In the genomic region with DNA sequence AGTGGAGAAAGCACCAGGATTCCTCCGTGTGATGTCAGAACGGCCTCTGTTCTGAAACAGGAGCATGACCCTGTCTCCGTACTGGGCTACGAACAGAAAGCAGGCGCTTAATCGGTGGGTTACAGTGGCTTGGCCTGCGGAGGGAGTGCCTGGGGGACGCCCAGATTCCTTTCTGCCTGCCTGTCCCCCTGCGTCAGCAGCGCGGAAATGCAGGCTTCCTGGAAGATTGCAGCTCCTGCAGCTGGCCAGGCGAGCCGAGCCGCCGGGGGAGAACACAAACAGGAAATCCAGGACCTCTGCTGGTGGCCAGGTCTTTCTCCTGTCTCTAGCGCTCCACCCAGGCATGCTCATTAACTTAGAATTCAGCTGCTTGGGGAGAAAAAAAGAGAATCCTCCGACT, we compare ENCODE assay signal across 8 mouse cellular contexts. TPM values are rescaled to one million over a fixed set of nuclear protein-coding genes. Genes with fewer than 3 reads are reported as not detected.
A peak's percentile ranks its signal among the peaks of the same experiment; 100 is the strongest.
DNase-seq lines count a peak whose midpoint lies in the region; ATAC-seq and TF ChIP-seq lines count a peak whose summit lies in the region.

No protein-coding gene starts in this region.

- H3K9ac ChIP-seq in embryonic facial prominence, embryonic 15.5 days = no peak overlapping the region
- H3K9ac ChIP-seq in heart, embryonic 15.5 days = peak overlapping the region; percentile 41; the same call in 1 of the 2 replicates

- WGBS in embryonic facial prominence, embryonic 15.5 days = under 1% methylated on average over 17 of the region's 17 CpGs
- 1% methylated on average over 17 of the region's 17 CpGs for WGBS in heart, embryonic 15.5 days

- TF ChIP-seq CTCF in Patski (IDR thresholded peaks at IDR 0.05) = no peak

- DNase-seq in 3134 (ENCODE audit: extremely low read depth, insufficient read length, low spot score) = peak; percentile 80
- DNase-seq in Patski (ENCODE audit: low read depth, low spot score) = peak; percentile 61
- DNase-seq in kidney, postnatal 10 days = peak; percentile 93
- peak; percentile 92 for DNase-seq in lung, postnatal 36 days
- DNase-seq in skeletal muscle tissue, adult 2 months (ENCODE audit: low read depth, low spot score) = peak; percentile 65
- DNase-seq in cerebellum, adult 8-10 months = no peak

- peak overlapping the region; percentile 67 for H3K27ac ChIP-seq in embryonic facial prominence, embryonic 15.5 days (replicated peaks)
- peak overlapping the region; percentile 73 for H3K27ac ChIP-seq in heart, embryonic 15.5 days

- in situ Hi-C loops in Patski (cut with MboI; ENCODE audit: low pct_unique_long_range_greater_than_20kb) = no loop called here

- peak overlapping the region; percentile 19 for H3K4me3 ChIP-seq in embryonic facial prominence, embryonic 15.5 days (replicated peaks)
- H3K4me3 ChIP-seq in heart, embryonic 15.5 days = peak overlapping the region; percentile 31

- H3K4me1 ChIP-seq in embryonic facial prominence, embryonic 15.5 days = peaks cover 19% of the 10 kb centered on the region
- H3K4me1 ChIP-seq in heart, embryonic 15.5 days (replicated peaks) = peaks cover 34% of the 10 kb centered on the region

- peak; percentile 90 for ATAC-seq in Patski
- ATAC-seq in embryonic facial prominence, embryonic 15.5 days (ENCODE audit: insufficient number of reproducible peaks, low FRiP score, low TSS enrichment, low read depth) = peak; percentile 68
- peak; percentile 82 for ATAC-seq in heart, embryonic 15.5 days (replicated peaks; ENCODE audit: insufficient number of reproducible peaks, insufficient read depth, low FRiP score, low read depth)

- H3K27me3 ChIP-seq in Patski = no peaks in the 10 kb centered on the region
- peaks cover 8% of the 10 kb centered on the region for H3K27me3 ChIP-seq in embryonic facial prominence, embryonic 15.5 days
- no peaks in the 10 kb centered on the region for H3K27me3 ChIP-seq in heart, embryonic 15.5 days

- H3K36me3 ChIP-seq in embryonic facial prominence, embryonic 15.5 days = no peaks in the 10 kb centered on the region
- no peaks in the 10 kb centered on the region for H3K36me3 ChIP-seq in heart, embryonic 15.5 days

- CTCF ChIA-PET in Patski (lab: Charles Lee) = no interaction called here

- peak overlapping the region; percentile 47 for H3K4me2 ChIP-seq in embryonic facial prominence, embryonic 15.5 days (replicated peaks)
- H3K4me2 ChIP-seq in heart, embryonic 15.5 days = peak overlapping the region; percentile 57

- POLR2A ChIA-PET in Patski (lab: Charles Lee) = interaction anchor here (0.8 kb wide), 1 partner anchor 328 kb away, joined by 5 read pairs; no protein-coding TSS in a partner anchor

- H3K9me3 ChIP-seq in embryonic facial prominence, embryonic 15.5 days (replicated peaks) = no peaks in the 10 kb centered on the region
- H3K9me3 ChIP-seq in heart, embryonic 15.5 days (replicated peaks) = no peaks in the 10 kb centered on the region

RNA-seq across cellular contexts. Expression of a gene that starts 5.1 kb away (rescaled TPM):
- 0.39 TPM for polyA plus RNA-seq in Patski (2021)
- polyA plus RNA-seq in embryonic facial prominence, embryonic 15.5 days (2015; fragmentation: Nextera tagmentation; extraction: Ambion mirVana) = 4.8 and 6.3 TPM in 2 replicates
- 3.5 and 8.6 TPM in 2 replicates for polyA plus RNA-seq in heart, embryonic 15.5 days (2015; fragmentation: Nextera tagmentation; extraction: Ambion mirVana)

RNA-seq across cellular contexts. Expression of a gene that starts 45.3 kb away (rescaled TPM):
- polyA plus RNA-seq in Patski (2021) = 15.6 TPM
- 31.4 and 34.6 TPM in 2 replicates for polyA plus RNA-seq in embryonic facial prominence, embryonic 15.5 days (2015; fragmentation: Nextera tagmentation; extraction: Ambion mirVana)
- 11.8 and 18.0 TPM in 2 replicates for polyA plus RNA-seq in heart, embryonic 15.5 days (2015; fragmentation: Nextera tagmentation; extraction: Ambion mirVana)
